Mouse (Mus musculus) left cerebral cortex, adult 2 months (tissue): ENCODE data around the gene Prkra. TPM values are rescaled to one million over a fixed set of nuclear protein-coding genes. Genes with fewer than 3 reads are reported as not detected.
A peak's percentile ranks its signal among the peaks of the same experiment; 100 is the strongest.

ENCODE experiments used
- DNase-seq, 2 experiments: peaks; one replicate each; pipeline ENCODE4 v3.0.0; 2021 to 2022; ENCODE audit warnings: low spot score in 2 of 2, mixed read lengths in 1 of 2; ENCODE audit errors: extremely low spot score in 1 of 2
- H3K27ac ChIP-seq: fragments of 200-600 bp; 2 replicates; pipeline ENCODE4 v1.8.1; 2022
- H3K4me3 ChIP-seq: fragments of 200-600 bp; 2 replicates; pipeline ENCODE4 v1.8.1; 2022
- CTCF ChIP-seq: fragments of 200-600 bp; IDR thresholded peaks from 2 replicates; pipeline ENCODE4 v1.8.1; 2022; ENCODE audit warnings: antibody characterized with exemption, mild to moderate bottlenecking, moderate library complexity
- intact Hi-C: fragments of 180-260 bp; cut with DNase I; formaldehyde crosslinking; loops from one replicate; pipeline ENCODE4 v1.15.1; 2025
- total RNA-seq, 2 experiments: library from RNA; stranded (reverse); gene quantifications; 2 replicates each; pipeline ENCODE4 v1.2.3; 2021

Prkra gene
- total RNA-seq, 2 experiments from 2014 or later = 15.2 to 17.0 TPM

GRCm38 (mm10) chr2:76610326-76611104, 37.3 kb downstream of the Prkra start:
- TF ChIP-seq CTCF = no peak

GRCm38 (mm10) chr2:76606704-76607103, 41.1 kb downstream of the Prkra start:
- intact Hi-C loops = no loop called here
- Histone ChIP-seq H3K4me3 (no peak overlapping the region), H3K27ac (no peak overlapping the region)
- DNase-seq = no peak
- no peak for TF ChIP-seq CTCF

More at GRCm38 (mm10) chr2:76610326-76611104, 37.3 kb downstream of the Prkra start:
- DNase-seq = no peak
- H3K27ac ChIP-seq = no peak overlapping the region
- H3K4me3 ChIP-seq = no peak overlapping the region
- intact Hi-C loops = loop anchor here (10.0 kb wide), 1 partner anchor 356 kb away; no protein-coding TSS in a partner anchor

- Histone ChIP-seq H3K4me3 (no peak overlapping the region), H3K27ac (no peak overlapping the region)
- intact Hi-C loops = no loop called here
- no peak for DNase-seq
- no peak for TF ChIP-seq CTCF
Observed at GRCm38 (mm10) chr2:76602256-76602655, 45.6 kb downstream of the Prkra start.

- no peak for DNase-seq
- peak; percentile 57 for TF ChIP-seq CTCF
Observed at GRCm38 (mm10) chr2:76599214-76599613, 48.6 kb downstream of the Prkra start.

GRCm38 (mm10) chr2:76597521-76597920, 50.3 kb downstream of the Prkra start:
- TF ChIP-seq CTCF = no peak
- intact Hi-C loops = no loop called here
- Histone ChIP-seq H3K4me3 (no peak overlapping the region), H3K27ac (no peak overlapping the region)
- no peak for DNase-seq

More at GRCm38 (mm10) chr2:76599214-76599613, 48.6 kb downstream of the Prkra start:
- H3K4me3 ChIP-seq = no peak overlapping the region
- intact Hi-C loops = no loop called here
- H3K27ac ChIP-seq = no peak overlapping the region

- TF ChIP-seq CTCF = no peak
- no peak overlapping the region for H3K27ac ChIP-seq
- intact Hi-C loops = loop anchor here (5.0 kb wide), 1 partner anchor 210 kb away; no protein-coding TSS in a partner anchor
- DNase-seq = no peak
- no peak overlapping the region for H3K4me3 ChIP-seq
Observed at GRCm38 (mm10) chr2:76592401-76592924, 55.4 kb downstream of the Prkra start.

GRCm38 (mm10) chr2:76590221-76590620, 57.6 kb downstream of the Prkra start:
- no peak for TF ChIP-seq CTCF
- Histone ChIP-seq H3K4me3 (no peak overlapping the region), H3K27ac (no peak overlapping the region)
- intact Hi-C loops = loop anchor here (5.0 kb wide), 1 partner anchor 208 kb away; no protein-coding TSS in a partner anchor
- DNase-seq = no peak

- Histone ChIP-seq H3K4me3 (no peak overlapping the region), H3K27ac (no peak overlapping the region)
- DNase-seq = no peak
- intact Hi-C loops = loop anchor here (5.0 kb wide), 1 partner anchor 215 kb away; no protein-coding TSS in a partner anchor
- TF ChIP-seq CTCF = no peak; the same call in none of the 2 replicates
Observed at GRCm38 (mm10) chr2:76586906-76587305, 60.9 kb downstream of the Prkra start.

GRCm38 (mm10) chr2:76585090-76585489, 62.7 kb downstream of the Prkra start:
- peak; percentile 27 for TF ChIP-seq CTCF
- intact Hi-C loops = loop anchor here (5.0 kb wide), 1 partner anchor 213 kb away; no protein-coding TSS in a partner anchor
- DNase-seq = no peak
- Histone ChIP-seq H3K27ac (no peak overlapping the region), H3K4me3 (no peak overlapping the region)

Other genes starting within 250 kb of the Prkra start
- 10 to 100 TPM; 53.0 to 62.0 TPM for gene Osbpl6, start 241.5 kb downstream of the Prkra start, total RNA-seq
- gene Pjvk, start 461 bp upstream of the Prkra start, total RNA-seq = not detected
- gene Fkbp7, start 25.1 kb upstream of the Prkra start, total RNA-seq = 1 to 10 TPM; 4.9 to 7.1 TPM
- gene Plekha3, start 27.3 kb upstream of the Prkra start, total RNA-seq = 10 to 100 TPM; 40.5 to 41.4 TPM